25 mouse cellular contexts compared by ENCODE assay signal in the genomic region with DNA sequence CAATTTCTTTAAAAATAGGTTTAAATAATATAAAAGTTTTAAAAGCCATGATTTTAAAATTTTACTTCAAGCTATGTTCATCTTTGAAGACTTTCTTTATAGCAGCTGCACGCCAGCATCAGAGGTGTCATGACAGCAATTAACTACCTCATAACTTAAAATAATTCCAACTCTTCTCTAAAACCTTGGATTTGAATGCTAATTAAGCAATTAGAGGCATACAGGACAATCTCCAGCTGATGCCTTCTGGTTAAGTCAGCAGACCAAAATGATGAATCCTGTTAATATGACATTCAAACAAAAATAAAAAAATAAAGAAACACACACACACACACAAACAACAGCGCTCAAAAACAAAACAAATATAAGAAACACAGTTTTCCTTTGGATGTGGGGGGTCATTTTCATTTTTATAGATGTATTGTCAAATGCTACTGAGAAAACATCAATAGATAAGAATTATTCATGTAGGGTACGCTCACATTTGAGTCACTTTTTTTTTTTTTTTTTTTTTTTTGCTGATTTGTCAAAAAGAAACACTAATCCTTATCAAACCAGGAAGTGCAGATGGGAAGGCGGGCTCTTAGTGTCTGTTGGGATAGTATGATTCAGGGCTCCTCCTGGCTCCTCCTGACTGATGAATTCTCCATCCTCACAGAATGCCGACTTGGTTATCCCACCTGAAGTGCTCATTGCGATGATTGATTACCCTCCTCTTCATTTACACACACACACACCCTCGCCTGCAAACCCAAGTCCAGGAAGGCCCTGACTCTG. TPM values are rescaled to one million over a fixed set of nuclear protein-coding genes. Genes with fewer than 3 reads are reported as not detected.
DNase-seq lines count a peak whose midpoint lies in the region; ATAC-seq and TF ChIP-seq lines count a peak whose summit lies in the region.
"Had no signal": no experiment of that assay in that cellular context is flagged by ENCODE, and none has a peak within 500 bp of the region (broad histone marks: within the 10 kb centered on the region; RNA-seq: fewer than 3 reads in every experiment).

No protein-coding gene starts in this region.

- H3K9me3 ChIP-seq in forebrain, embryonic 11.5 days (ENCODE audit: control insufficient read depth, low read length): no peaks in the 10 kb centered on the region
- H3K9me3 ChIP-seq in forebrain, postnatal 0 days (ENCODE audit: low read length): no peaks in the 10 kb centered on the region
- H3K9me3 ChIP-seq in MEL (replicated peaks; ENCODE audit: insufficient read depth, low read length): no peaks in the 10 kb centered on the region
- H3K9me3 ChIP-seq in hindbrain, embryonic 13.5 days: no peaks in the 10 kb centered on the region
- H3K9me3 ChIP-seq in midbrain, embryonic 14.5 days (ENCODE audit: control insufficient read depth, low read length): no peaks in the 10 kb centered on the region
- no peaks in the 10 kb centered on the region for H3K9me3 ChIP-seq in embryonic facial prominence, embryonic 10.5 days
- H3K9me3 ChIP-seq: G1E; megakaryocyte, embryonic 14.5 days had no signal

- no peak overlapping the region for H3K4me3 ChIP-seq in forebrain, embryonic 11.5 days (ENCODE audit: low read depth, low read length)
- H3K4me3 ChIP-seq in forebrain, postnatal 0 days (ENCODE audit: low read depth, low read length): no peak overlapping the region
- no peak overlapping the region for H3K4me3 ChIP-seq in MEL (ENCODE audit: control insufficient read depth in 1 of 2, insufficient read depth in 1 of 2, low read depth in 2 of 2, low read length in 2 of 2)
- H3K4me3 ChIP-seq in hindbrain, embryonic 13.5 days: no peak overlapping the region
- H3K4me3 ChIP-seq in midbrain, embryonic 14.5 days (replicated peaks; ENCODE audit: low read depth, low read length): no peak overlapping the region
- H3K4me3 ChIP-seq in embryonic facial prominence, embryonic 10.5 days: no peak overlapping the region
- H3K4me3 ChIP-seq in heart, adult 2 months: no peak overlapping the region
- H3K4me3 ChIP-seq: left cerebral cortex, adult 2 months; megakaryocyte, embryonic 14.5 days; myocyte had no signal

- no peak for ATAC-seq in forebrain, embryonic 11.5 days (replicated peaks; ENCODE audit: low FRiP score)
- no peak for ATAC-seq in forebrain, postnatal 0 days
- ATAC-seq in hindbrain, embryonic 13.5 days (ENCODE audit: low FRiP score): peak; percentile 73
- peak; percentile 76; the same call in 1 of the 2 replicates for ATAC-seq in midbrain, embryonic 14.5 days (ENCODE audit: low FRiP score, low TSS enrichment)
- ATAC-seq: liver, postnatal 0 days had no signal

- no peak overlapping the region for H3K9ac ChIP-seq in forebrain, embryonic 11.5 days (ENCODE audit: low read length)
- H3K9ac ChIP-seq in forebrain, postnatal 0 days: no peak overlapping the region
- no peak overlapping the region for H3K9ac ChIP-seq in MEL (ENCODE audit: control insufficient read depth, low read depth, low read length, poor library complexity, severe bottlenecking)
- H3K9ac ChIP-seq in hindbrain, embryonic 13.5 days: no peak overlapping the region
- H3K9ac ChIP-seq in midbrain, embryonic 14.5 days (replicated peaks; ENCODE audit: low read length): no peak overlapping the region
- H3K9ac ChIP-seq in heart, adult 2 months (ENCODE audit: low read depth, low read length): no peak overlapping the region
- H3K9ac ChIP-seq: liver, postnatal 0 days had no signal

- no peaks in the 10 kb centered on the region for H3K79me2 ChIP-seq in MEL (ENCODE audit: control insufficient read depth, insufficient read depth, low read length, poor library complexity)
- no peaks in the 10 kb centered on the region for H3K79me2 ChIP-seq in heart, adult 2 months (replicated peaks; ENCODE audit: control insufficient read depth, insufficient read depth, low read length)

- H3K4me1 ChIP-seq in forebrain, embryonic 11.5 days (replicated peaks; ENCODE audit: control insufficient read depth, insufficient read depth, low read length): no peaks in the 10 kb centered on the region
- no peaks in the 10 kb centered on the region for H3K4me1 ChIP-seq in forebrain, postnatal 0 days (ENCODE audit: insufficient read depth)
- H3K4me1 ChIP-seq in MEL (ENCODE audit: control insufficient read depth in 1 of 2, insufficient read depth in 2 of 2, low read length in 2 of 2): no peaks in the 10 kb centered on the region
- peaks cover 7% of the 10 kb centered on the region; the same call in 1 of the 2 replicates for H3K4me1 ChIP-seq in hindbrain, embryonic 13.5 days (replicated peaks)
- 0 out of 2 replicates have a peak, but pooled peaks cover 4% of the 10 kb centered on the region for H3K4me1 ChIP-seq in midbrain, embryonic 14.5 days (ENCODE audit: control insufficient read depth, insufficient read depth, low read length)
- no peaks in the 10 kb centered on the region for H3K4me1 ChIP-seq in embryonic facial prominence, embryonic 10.5 days
- no peaks in the 10 kb centered on the region for H3K4me1 ChIP-seq in heart, adult 2 months (ENCODE audit: control insufficient read depth, insufficient read depth, low read length)
- H3K4me1 ChIP-seq: megakaryocyte, embryonic 14.5 days had no signal

- 80% methylated on average over 7 of the region's 7 CpGs for WGBS in forebrain, embryonic 11.5 days
- 54% methylated on average over 7 of the region's 7 CpGs for WGBS in forebrain, postnatal 0 days
- 57% methylated on average over 7 of the region's 7 CpGs for WGBS in hindbrain, embryonic 13.5 days
- WGBS in midbrain, embryonic 14.5 days: 45% methylated on average over 7 of the region's 7 CpGs
- 87% methylated on average over 7 of the region's 7 CpGs for WGBS in embryonic facial prominence, embryonic 10.5 days
- 71% methylated on average over 7 of the region's 7 CpGs for WGBS in heart, adult 2 months

- no peak overlapping the region for H3K4me2 ChIP-seq in forebrain, embryonic 11.5 days (ENCODE audit: low read depth, low read length, severe bottlenecking)
- no peak overlapping the region for H3K4me2 ChIP-seq in forebrain, postnatal 0 days (ENCODE audit: low read depth)
- no peak overlapping the region for H3K4me2 ChIP-seq in hindbrain, embryonic 13.5 days
- H3K4me2 ChIP-seq in midbrain, embryonic 14.5 days (ENCODE audit: low read length): no peak overlapping the region
- H3K4me2 ChIP-seq: heart, embryonic 11.5 days had no signal

- H3K36me3 ChIP-seq in forebrain, embryonic 11.5 days (ENCODE audit: control insufficient read depth, insufficient read depth, low read length): no peaks in the 10 kb centered on the region
- no peaks in the 10 kb centered on the region for H3K36me3 ChIP-seq in forebrain, postnatal 0 days (ENCODE audit: insufficient read depth)
- no peaks in the 10 kb centered on the region for H3K36me3 ChIP-seq in MEL (ENCODE audit: control insufficient read depth in 1 of 2, insufficient read depth in 2 of 2, low read length in 2 of 2)
- H3K36me3 ChIP-seq in hindbrain, embryonic 13.5 days: no peaks in the 10 kb centered on the region
- no peaks in the 10 kb centered on the region for H3K36me3 ChIP-seq in midbrain, embryonic 14.5 days (ENCODE audit: control insufficient read depth, insufficient read depth, low read length)
- H3K36me3 ChIP-seq in embryonic facial prominence, embryonic 10.5 days (replicated peaks): no peaks in the 10 kb centered on the region
- no peaks in the 10 kb centered on the region for H3K36me3 ChIP-seq in heart, adult 2 months (ENCODE audit: control insufficient read depth, insufficient read depth, low read length)
- H3K36me3 ChIP-seq: G1E had no signal

- no peak for TF ChIP-seq POLR2A in MEL (IDR thresholded peaks at IDR 0.05; ENCODE audit: control insufficient read depth in 1 of 2, insufficient read depth in 1 of 2, low read depth in 1 of 2, low read length in 2 of 2, poor library complexity in 1 of 2)
- no peak for TF ChIP-seq POLR2A in heart, adult 2 months (IDR thresholded peaks at IDR 0.05; ENCODE audit: insufficient read depth, low read depth, low read length)

- H3K27ac ChIP-seq in forebrain, embryonic 11.5 days (ENCODE audit: low read depth, low read length): 0 out of 2 replicates have a peak overlapping the region, but pooled peaks have one; percentile 12
- no peak overlapping the region for H3K27ac ChIP-seq in forebrain, postnatal 0 days (ENCODE audit: low read depth, low read length)
- no peak overlapping the region for H3K27ac ChIP-seq in MEL (ENCODE audit: control insufficient read depth, low read depth, low read length)
- H3K27ac ChIP-seq in hindbrain, embryonic 13.5 days: peak overlapping the region; percentile 63
- peak overlapping the region; percentile 60 for H3K27ac ChIP-seq in midbrain, embryonic 14.5 days (replicated peaks; ENCODE audit: low read depth, low read length)
- no peak overlapping the region for H3K27ac ChIP-seq in embryonic facial prominence, embryonic 10.5 days (replicated peaks)
- H3K27ac ChIP-seq in heart, adult 2 months: no peak overlapping the region
- H3K27ac ChIP-seq: left cerebral cortex, adult 2 months had no signal

- TF ChIP-seq CTCF in forebrain, postnatal 0 days (IDR thresholded peaks at IDR 0.05; ENCODE audit: low read depth): no peak
- no peak for TF ChIP-seq CTCF in MEL (IDR thresholded peaks at IDR 0.05 in 2 of 3, conservative IDR thresholded peaks at IDR 0.05 in 1 of 3; ENCODE audit: control insufficient read depth in 1 of 3, insufficient read depth in 1 of 3, low read depth in 2 of 3, low read length in 3 of 3, poor library complexity in 1 of 3, severe bottlenecking in 1 of 3)
- no peak for TF ChIP-seq CTCF in heart, adult 2 months (IDR thresholded peaks at IDR 0.05)

- no peak for TF ChIP-seq EP300 in MEL (IDR thresholded peaks at IDR 0.05; ENCODE audit: low read depth in 1 of 2, low read length in 2 of 2)
- no peak for TF ChIP-seq EP300 in heart, adult 2 months (IDR thresholded peaks at IDR 0.05; ENCODE audit: insufficient read depth, low read depth, low read length)

- intact Hi-C loops in heart, adult 2 months (cut with DNase I): no loop called here

- no peak for TF ChIP-seq RAD21 in MEL (IDR thresholded peaks at IDR 0.05; ENCODE audit: low read depth, low read length)

- no peak for DNase-seq in forebrain, embryonic 11.5 days (ENCODE audit: low spot score)
- no peak for DNase-seq in forebrain, postnatal 0 days
- no peak for DNase-seq in MEL (ENCODE audit: low read depth, low spot score)
- peak; percentile 55 for DNase-seq in midbrain, embryonic 14.5 days
- no peak for DNase-seq in embryonic facial prominence, embryonic 10.5 days (ENCODE audit: low spot score)
- no peak for DNase-seq in heart, adult 2 months
- no peak for DNase-seq in gastrocnemius, postnatal 4 days (ENCODE audit: low spot score in 2 of 2)
- DNase-seq: adrenal gland, postnatal 14 days; cerebellum, adult 11 months; cerebellum, postnatal 25 days; gastrocnemius, postnatal 25 days; heart, postnatal 10 days; kidney, adult 2 months; kidney, postnatal 10 days; left cerebral cortex, postnatal 4 days; liver; liver, postnatal 0 days; lung, postnatal 14 days; thymus, postnatal 14 days had no signal

- no peaks in the 10 kb centered on the region for H3K27me3 ChIP-seq in forebrain, embryonic 11.5 days (ENCODE audit: control insufficient read depth, insufficient read depth, low read length)
- H3K27me3 ChIP-seq in forebrain, postnatal 0 days (ENCODE audit: insufficient read depth, low read length): no peaks in the 10 kb centered on the region
- H3K27me3 ChIP-seq in MEL (ENCODE audit: control insufficient read depth in 1 of 2, insufficient read depth in 2 of 2, low read length in 2 of 2): no peaks in the 10 kb centered on the region
- H3K27me3 ChIP-seq in hindbrain, embryonic 13.5 days: no peaks in the 10 kb centered on the region
- no peaks in the 10 kb centered on the region for H3K27me3 ChIP-seq in midbrain, embryonic 14.5 days (ENCODE audit: control insufficient read depth, insufficient read depth, low read length)
- H3K27me3 ChIP-seq in embryonic facial prominence, embryonic 10.5 days (replicated peaks; ENCODE audit: low read depth, poor library complexity, severe bottlenecking): no peaks in the 10 kb centered on the region
- no peaks in the 10 kb centered on the region for H3K27me3 ChIP-seq in heart, adult 2 months (ENCODE audit: control insufficient read depth, insufficient read depth, low read length)
- H3K27me3 ChIP-seq: megakaryocyte, embryonic 14.5 days had no signal

RNA-seq across cellular contexts. Expression of gene Gas2, which starts 38.1 kb away (rescaled TPM):
- 33.3 and 34.0 TPM in 2 replicates for polyA plus RNA-seq in forebrain, embryonic 11.5 days (2014; fragmentation: Nextera tagmentation; extraction: Ambion mirVana)
- 17.5 and 51.6 TPM in 2 replicates for total RNA-seq in forebrain, postnatal 0 days (2014; rRNA removed)
- 10.0 and 14.9 TPM in 2 replicates for polyA plus RNA-seq in forebrain, postnatal 0 days (2015; fragmentation: Nextera tagmentation; extraction: Ambion mirVana)
- total RNA-seq in MEL (2012; rRNA removed): 10.8 and 14.4 TPM in 2 replicates
- 10 to 100 TPM in 1 of 2 experiments, not detected in 1; 21.2 TPM for polyA plus RNA-seq in MEL (2012; ENCODE audit: insufficient read depth in 1 of 2, insufficient read length in 2 of 2, low read depth in 1 of 2, low replicate concordance in 2 of 2, missing spikeins in 1 of 2)
- polyA plus RNA-seq in hindbrain, embryonic 13.5 days (2015; fragmentation: Nextera tagmentation; extraction: Ambion mirVana): 13.0 and 16.6 TPM in 2 replicates
- polyA plus RNA-seq in midbrain, embryonic 14.5 days (2014; fragmentation: Nextera tagmentation; extraction: Ambion mirVana): 13.8 and 20.9 TPM in 2 replicates
- 28.2 and 30.1 TPM in 2 replicates for polyA plus RNA-seq in embryonic facial prominence, embryonic 10.5 days (2016; fragmentation: Nextera tagmentation; extraction: Ambion mirVana)
- total RNA-seq in heart, adult 2 months (2021): 1 to 10 TPM; 4.3 TPM
- polyA plus RNA-seq in heart, adult 2 months (2012; rRNA removed): 2.3 and 4.9 TPM in 2 replicates
- total RNA-seq in gastrocnemius, postnatal 4 days (2021): 10 to 100 TPM; 17.6 to 25.9 TPM

RNA-seq across cellular contexts. Expression of gene Fancf, which starts 38.3 kb away (rescaled TPM):
- 15.5 and 15.7 TPM in 2 replicates for polyA plus RNA-seq in forebrain, embryonic 11.5 days (2014; fragmentation: Nextera tagmentation; extraction: Ambion mirVana)
- total RNA-seq in forebrain, postnatal 0 days (2014; rRNA removed): 8.8 and 17.8 TPM in 2 replicates
- polyA plus RNA-seq in forebrain, postnatal 0 days (2015; fragmentation: Nextera tagmentation; extraction: Ambion mirVana): 9.1 TPM in 2 replicates
- total RNA-seq in MEL (2012; rRNA removed): 11.0 and 12.0 TPM in 2 replicates
- 10 to 100 TPM in 1 of 2 experiments, not detected in 1; 12.9 TPM for polyA plus RNA-seq in MEL (2012; ENCODE audit: insufficient read depth in 1 of 2, insufficient read length in 2 of 2, low read depth in 1 of 2, low replicate concordance in 2 of 2, missing spikeins in 1 of 2)
- polyA plus RNA-seq in hindbrain, embryonic 13.5 days (2015; fragmentation: Nextera tagmentation; extraction: Ambion mirVana): 6.4 and 7.5 TPM in 2 replicates
- polyA plus RNA-seq in midbrain, embryonic 14.5 days (2014; fragmentation: Nextera tagmentation; extraction: Ambion mirVana): 11.6 and 12.1 TPM in 2 replicates
- polyA plus RNA-seq in embryonic facial prominence, embryonic 10.5 days (2016; fragmentation: Nextera tagmentation; extraction: Ambion mirVana): 10.0 and 10.1 TPM in 2 replicates
- total RNA-seq in heart, adult 2 months (2021): 1 to 10 TPM; 1.3 to 2.7 TPM
- 1.6 and 2.2 TPM in 2 replicates for polyA plus RNA-seq in heart, adult 2 months (2012; rRNA removed)
- 1 to 10 TPM; 4.4 to 5.5 TPM for total RNA-seq in gastrocnemius, postnatal 4 days (2021)

Comparison
In these comparisons a context has a peak if more than half of its experiments do, and no peak if none do; other contexts are left out.
1. H3K27ac ChIP-seq: peak in forebrain, embryonic 11.5 days (single experiment), hindbrain, embryonic 13.5 days (single experiment) and midbrain, embryonic 14.5 days (single experiment); none in forebrain, postnatal 0 days (single experiment), MEL (single experiment), embryonic facial prominence, embryonic 10.5 days (single experiment) and heart, adult 2 months (single experiment).
2. ATAC-seq: peak in hindbrain, embryonic 13.5 days (single experiment) and midbrain, embryonic 14.5 days (single experiment); none in forebrain, embryonic 11.5 days (single experiment) and forebrain, postnatal 0 days (single experiment).